Mouse (Mus musculus) midbrain, embryonic 16.5 days (tissue): Measurements from ENCODE around the gene Dus2. TPM values are rescaled to one million over a fixed set of nuclear protein-coding genes. Genes with fewer than 3 reads are reported as not detected.

Experiments used
- ATAC-seq: fragments of 200-750 bp; cut with Nextera tagmentation; 2 replicates; pipeline ENCODE4 v1.8.0; 2017; ENCODE audit warnings: moderate TSS enrichment
- H3K27ac ChIP-seq: fragments of 300-500 bp; sonication (generic); 2 replicates; pipeline ENCODE4 v1.5.1; 2014; ENCODE audit warnings: mild to moderate bottlenecking, low read length, mixed read lengths
- H3K27me3 ChIP-seq: fragments of 300-500 bp; sonication (generic); 2 replicates; pipeline ENCODE4 v1.6.1; 2014; ENCODE audit warnings: low read depth, low read length, mixed read lengths; ENCODE audit not compliant: control insufficient read depth, insufficient read depth
- H3K36me3 ChIP-seq: fragments of 300-500 bp; sonication (generic); 2 replicates; pipeline ENCODE4 v1.6.1; 2014; ENCODE audit warnings: mild to moderate bottlenecking, low read length, moderate library complexity, mixed read lengths; ENCODE audit not compliant: control insufficient read depth, insufficient read depth
- H3K4me1 ChIP-seq: fragments of 300-500 bp; sonication (generic); 2 replicates; pipeline ENCODE4 v1.6.1; 2014; ENCODE audit warnings: mild to moderate bottlenecking, low read length, mixed read lengths; ENCODE audit not compliant: control insufficient read depth, insufficient read depth
- H3K4me2 ChIP-seq: fragments of 300-500 bp; sonication (generic); 2 replicates; pipeline ENCODE4 v1.6.1; 2014; ENCODE audit warnings: mild to moderate bottlenecking, low read length, mixed read lengths
- H3K4me3 ChIP-seq: fragments of 300-500 bp; sonication (generic); 2 replicates; pipeline ENCODE4 v1.5.1; 2014; ENCODE audit warnings: low read depth, mild to moderate bottlenecking, low read length, moderate library complexity, mixed read lengths
- H3K9ac ChIP-seq: fragments of 300-500 bp; sonication (generic); 2 replicates; pipeline ENCODE4 v1.6.1; 2014; ENCODE audit warnings: low read depth, low read length, mixed read lengths
- H3K9me3 ChIP-seq: fragments of 300-500 bp; sonication (generic); replicated peaks from 2 replicates; pipeline ENCODE4 v1.6.1; 2014; ENCODE audit warnings: mild to moderate bottlenecking, low read length, mixed read lengths; ENCODE audit not compliant: control insufficient read depth, poor library complexity, severe bottlenecking
- WGBS: fragments of 180-500 bp; shearing (Covaris S2); extraction: QIAGEN DNeasy Blood & Tissue Kit; methylation state at CpG from one replicate; pipeline ENCODE4 v1.1.7; 2014; 5-methylcytosine and 5-hydroxymethylcytosine counted together
- polyA plus RNA-seq: library from polyadenylated mRNA; unstranded; fragments of >200 nt; fragmentation: Nextera tagmentation; extraction: Ambion mirVana; gene quantifications from 2 replicates; pipeline ENCODE4 v1.2.1, GENCODE M21; 2015

The Dus2 gene
- polyA plus RNA-seq, 1 experiment from 2014 or later = 29.4 TPM

- H3K4me1 ChIP-seq = peaks cover 8% of the 10 kb centered on the region
- H3K27ac ChIP-seq = no peak overlapping the region
- no peaks in the 10 kb centered on the region for H3K9me3 ChIP-seq
- no peak overlapping the region for H3K4me2 ChIP-seq
- 76% methylated on average over 14 of the region's 14 CpGs for WGBS
- peaks cover 16% of the 10 kb centered on the region for H3K27me3 ChIP-seq
- ATAC-seq = no peak
- no peak overlapping the region for H3K4me3 ChIP-seq
- no peak overlapping the region for H3K9ac ChIP-seq
- no peaks in the 10 kb centered on the region for H3K36me3 ChIP-seq
These were observed 30.0 kb upstream of the Dus2 start for GRCm38 (mm10) chr8:105961101-105961500.

- Histone ChIP-seq H3K4me2 (no peak overlapping the region), H3K36me3 (no peaks in the 10 kb centered on the region), H3K4me1 (peaks cover 8% of the 10 kb centered on the region), H3K27me3 (peaks cover 19% of the 10 kb centered on the region), H3K9ac (no peak overlapping the region), H3K4me3 (no peak overlapping the region), H3K27ac (no peak overlapping the region), H3K9me3 (no peaks in the 10 kb centered on the region)
- ATAC-seq = no peak
- 92% methylated on average over 10 of the region's 10 CpGs for WGBS
These were observed 29.6 kb upstream of the Dus2 start for GRCm38 (mm10) chr8:105961536-105961935.

- WGBS = 77% methylated on average over 12 of the region's 12 CpGs
- ATAC-seq = no peak
These were observed 26.5 kb upstream of the Dus2 start for GRCm38 (mm10) chr8:105964506-105965265.

GRCm38 (mm10) chr8:105965266-105965904 lies 25.8 kb upstream of the Dus2 start:
- Histone ChIP-seq H3K27me3 (peaks cover 24% of the 10 kb centered on the region), H3K4me1 (peaks cover 8% of the 10 kb centered on the region), H3K36me3 (no peaks in the 10 kb centered on the region), H3K4me2 (peak overlapping the region; percentile 49), H3K27ac (no peak overlapping the region), H3K9ac (peak overlapping the region; percentile 56), H3K4me3 (peak overlapping the region; percentile 37), H3K9me3 (no peaks in the 10 kb centered on the region)
- WGBS = 3% methylated on average over 33 of the region's 40 CpGs
- no peak for ATAC-seq

More at GRCm38 (mm10) chr8:105964506-105965265, 26.5 kb upstream of the Dus2 start:
- Histone ChIP-seq H3K4me2 (peak overlapping the region; percentile 49), H3K27me3 (peaks cover 24% of the 10 kb centered on the region), H3K36me3 (no peaks in the 10 kb centered on the region), H3K9me3 (no peaks in the 10 kb centered on the region), H3K9ac (no peak overlapping the region), H3K27ac (no peak overlapping the region), H3K4me3 (peak overlapping the region; percentile 37; the same call in 1 of the 2 replicates), H3K4me1 (peaks cover 8% of the 10 kb centered on the region)

GRCm38 (mm10) chr8:105965905-105966341 lies 25.2 kb upstream of the Dus2 start, which contains the start of gene Slc12a4:
Gene Slc12a4, minus strand, starts transcription at chr8:105966097.
- H3K4me2 ChIP-seq = peak within 1 kb of the TSS; percentile 49
- H3K27ac ChIP-seq = no peak within 1 kb of the TSS
- H3K4me3 ChIP-seq = peak within 1 kb of the TSS; percentile 37
- H3K4me1 ChIP-seq = peaks cover 8% of the 10 kb centered on the region
- H3K27me3 ChIP-seq = peaks cover 24% of the 10 kb centered on the region
- no peaks in the 10 kb centered on the region for H3K9me3 ChIP-seq
- peak within 1 kb of the TSS; percentile 56 for H3K9ac ChIP-seq
- WGBS = 1% methylated on average over 46 of the region's 47 CpGs
- peak; percentile 58; the same call in 1 of the 2 replicates for ATAC-seq
- no peaks in the 10 kb centered on the region for H3K36me3 ChIP-seq

- no peaks in the 10 kb centered on the region for H3K9me3 ChIP-seq
- H3K9ac ChIP-seq = no peak overlapping the region
- ATAC-seq = no peak
- H3K4me1 ChIP-seq = peaks cover 8% of the 10 kb centered on the region
- H3K4me2 ChIP-seq = no peak overlapping the region; the same call in 1 of the 2 replicates
- H3K27me3 ChIP-seq = peaks cover 24% of the 10 kb centered on the region
- no peak overlapping the region for H3K4me3 ChIP-seq
- H3K36me3 ChIP-seq = no peaks in the 10 kb centered on the region
- WGBS = 10% methylated on average over 19 of the region's 19 CpGs
- no peak overlapping the region for H3K27ac ChIP-seq
These were observed 24.3 kb upstream of the Dus2 start for GRCm38 (mm10) chr8:105966692-105967311.

- no peak overlapping the region for H3K4me3 ChIP-seq
- ATAC-seq = no peak
- no peak overlapping the region for H3K4me2 ChIP-seq
- peaks cover 8% of the 10 kb centered on the region for H3K4me1 ChIP-seq
- 71% methylated on average over 1 of the region's 1 CpGs for WGBS
- no peaks in the 10 kb centered on the region for H3K9me3 ChIP-seq
- H3K9ac ChIP-seq = no peak overlapping the region
- H3K27ac ChIP-seq = no peak overlapping the region
- H3K27me3 ChIP-seq = peaks cover 24% of the 10 kb centered on the region
- H3K36me3 ChIP-seq = no peaks in the 10 kb centered on the region
These were observed 21.8 kb upstream of the Dus2 start for GRCm38 (mm10) chr8:105969367-105969766.

GRCm38 (mm10) chr8:105971019-105971720 lies 20.0 kb upstream of the Dus2 start:
- H3K9ac ChIP-seq = no peak overlapping the region
- no peaks in the 10 kb centered on the region for H3K9me3 ChIP-seq
- no peak overlapping the region for H3K27ac ChIP-seq
- H3K4me2 ChIP-seq = no peak overlapping the region
- no peaks in the 10 kb centered on the region for H3K36me3 ChIP-seq
- H3K4me3 ChIP-seq = no peak overlapping the region
- ATAC-seq = no peak
- WGBS = 82% methylated on average over 8 of the region's 8 CpGs
- H3K4me1 ChIP-seq = no peaks in the 10 kb centered on the region
- peaks cover 8% of the 10 kb centered on the region for H3K27me3 ChIP-seq
